Mouse (Mus musculus) cortical plate, adult 2 months (tissue): Measurements from ENCODE around the gene Aanat.

Experiments
- CTCF ChIP-seq: fragments of 200-500 bp; IDR thresholded peaks from 2 replicates; pipeline ENCODE4 v1.5.1; 2011; ENCODE audit warnings: mild to moderate bottlenecking, control low read depth, low read length; ENCODE audit not compliant: insufficient read depth; ENCODE audit errors: extremely low read depth
- POLR2A ChIP-seq: fragments of 200-500 bp; IDR thresholded peaks from 2 replicates; pipeline ENCODE4 v1.6.1; 2011; ENCODE audit warnings: mild to moderate bottlenecking, low read length, control low read depth; ENCODE audit not compliant: insufficient read depth; ENCODE audit errors: extremely low read depth

DNA sequence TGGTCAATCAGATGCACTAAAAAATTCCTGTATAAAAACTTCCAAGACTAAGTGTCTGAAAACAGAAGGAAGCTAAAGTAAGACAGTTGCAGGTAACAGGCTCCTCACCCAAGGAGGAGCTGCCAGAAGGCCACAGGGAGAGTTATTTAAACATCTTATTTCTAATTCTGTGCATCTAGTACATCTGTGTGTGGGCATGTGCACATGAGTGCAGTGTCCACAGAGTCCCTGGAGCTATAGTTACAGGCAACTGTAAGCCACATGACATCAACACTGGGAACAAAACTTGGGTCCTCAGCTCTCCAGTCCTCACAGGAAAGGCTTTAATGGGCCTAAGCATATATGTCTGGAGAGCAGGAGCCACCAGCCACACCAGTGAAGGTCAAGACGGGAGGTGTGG, 34.0 kb upstream of the Aanat start:
- no peak for TF ChIP-seq CTCF
- TF ChIP-seq POLR2A: no peak
